Mouse (Mus musculus): ENCODE measurements around the gene Gm826. TPM values are rescaled to one million over a fixed set of nuclear protein-coding genes. Genes with fewer than 3 reads are reported as not detected.

Gene Gm826
- not detected for total RNA-seq (2023)

GRCm38 (mm10) chr2:160334111-160334661, at the start of gene Gm826:
Gene Gm826, minus strand, starts transcription at chr2:160334162.

GRCm38 (mm10) chr2:160366980-160367338, 33.0 kb upstream of the Gm826 start, which contains the start of gene Mafb:
Gene Mafb, minus strand, starts transcription at chr2:160367065.

Other genes starting within 250 kb of the Gm826 start
- 4.1 TPM for gene Mafb, start 32.9 kb upstream of the Gm826 start, total RNA-seq (2023)

Data from CD4-positive naive resting alpha-beta T cell, adult 57 days (primary cell).